Mouse (Mus musculus) c-Kit-positive CD71-positive TER-119-negative erythroid progenitor cells, embryonic 14.5 days (primary cell): ENCODE data around the gene Gpsm2.
"Not testable (repeated sequence)": the region's sequence is repeated elsewhere in the genome, so short reads cannot be mapped to it uniquely, and the experiment has no call there.

Experiments
- DNase-seq: peaks from one replicate; pipeline ENCODE4 v3.0.0-alpha.2; 2013; ENCODE audit warnings: low read depth

Gene Gpsm2

DNA sequence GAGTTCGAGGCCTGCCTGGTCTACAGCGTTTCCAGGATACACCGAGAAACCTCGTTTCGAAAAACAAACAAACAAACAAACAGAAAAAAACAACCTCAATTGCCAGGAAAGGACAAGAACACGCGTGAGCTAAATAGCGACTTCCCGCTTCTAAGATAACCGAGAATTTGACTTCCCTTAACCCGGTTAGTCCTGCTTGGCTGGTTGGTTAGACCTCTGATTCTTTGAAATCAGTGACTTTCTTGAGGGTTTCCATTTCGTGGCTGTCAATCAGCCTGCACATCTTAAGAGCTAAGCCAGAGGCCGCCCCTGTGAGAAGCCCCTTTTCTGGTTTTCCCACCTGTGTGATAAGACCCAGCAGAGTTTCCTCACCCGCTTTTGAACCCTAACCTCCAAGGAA is 67.5 kb downstream of the Gpsm2 start:
- peak; percentile 34 for DNase-seq

DNA sequence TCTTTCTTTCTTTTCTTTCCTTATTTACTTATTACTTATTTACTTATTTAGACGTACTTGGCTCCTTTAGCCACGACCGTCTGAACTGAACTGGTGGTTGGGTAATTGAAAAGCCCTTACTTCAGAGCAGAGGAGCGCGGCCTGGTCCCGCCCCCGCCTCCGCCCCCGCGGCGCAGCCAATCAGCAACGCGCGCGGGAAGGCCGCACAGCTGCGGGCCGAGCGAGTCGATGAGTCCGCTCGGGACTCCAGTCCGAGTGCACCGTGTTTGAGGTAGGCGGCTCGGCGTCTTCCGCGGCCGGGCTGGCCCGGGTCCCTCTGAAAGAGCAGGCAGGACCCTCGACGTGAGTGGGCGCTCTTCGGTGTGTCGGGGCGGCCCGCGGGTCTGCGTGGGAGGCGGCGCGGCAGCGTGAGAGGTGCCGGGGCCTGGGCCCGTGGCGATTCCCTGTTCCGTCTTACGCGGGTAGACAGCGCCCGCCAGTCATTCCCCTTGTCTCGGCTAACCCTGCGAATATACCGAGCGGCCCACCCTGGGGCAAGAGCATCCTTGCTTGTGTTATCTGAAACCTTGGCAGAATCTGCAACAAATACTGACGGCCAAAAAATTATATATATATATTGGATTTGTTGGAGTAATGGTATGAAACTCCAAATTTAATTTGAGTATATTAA is 68.3 kb downstream of the Gpsm2 start, which contains the start of gene Clcc1:
TSS of gene Clcc1 (plus strand) at position 204 of the 670 bp plus-strand sequence.
- DNase-seq, result peak; percentile 85

DNA sequence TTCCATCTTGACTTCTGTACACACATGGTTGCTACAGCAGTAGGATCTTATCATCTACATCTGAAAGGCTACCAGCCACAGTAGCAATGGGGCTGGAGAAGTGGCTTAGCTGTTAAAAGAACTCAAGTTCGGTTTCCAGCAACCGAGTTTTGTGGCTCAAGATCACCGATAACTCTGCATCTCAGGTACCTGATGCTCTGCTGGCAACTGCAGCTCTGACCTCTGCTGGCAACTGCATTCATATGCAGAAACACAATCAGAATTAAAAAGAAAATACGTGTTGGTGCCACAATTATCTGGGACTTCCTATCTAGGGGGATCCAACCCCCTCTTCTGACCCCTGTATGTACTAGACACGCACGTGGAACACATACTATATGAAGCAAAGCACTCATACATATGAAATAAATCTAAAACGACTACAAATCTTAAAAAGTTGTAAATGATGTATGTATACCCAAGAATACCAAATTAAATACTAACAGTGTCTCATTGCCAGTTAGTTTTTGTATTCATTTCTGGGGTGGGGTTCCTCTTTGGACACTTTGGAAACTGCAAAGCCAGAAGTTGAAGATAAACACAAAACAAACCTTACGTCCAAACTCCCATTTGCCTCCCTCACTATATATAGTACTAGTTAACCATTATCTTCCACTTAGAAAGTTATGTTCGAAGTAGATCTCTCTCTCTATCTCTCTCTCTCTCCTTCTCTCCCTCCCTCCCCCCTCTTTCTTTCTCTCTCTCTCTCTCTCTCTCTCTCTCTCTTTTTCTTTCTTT is 69.1 kb downstream of the Gpsm2 start:
- DNase-seq, result peak; percentile 22

DNA sequence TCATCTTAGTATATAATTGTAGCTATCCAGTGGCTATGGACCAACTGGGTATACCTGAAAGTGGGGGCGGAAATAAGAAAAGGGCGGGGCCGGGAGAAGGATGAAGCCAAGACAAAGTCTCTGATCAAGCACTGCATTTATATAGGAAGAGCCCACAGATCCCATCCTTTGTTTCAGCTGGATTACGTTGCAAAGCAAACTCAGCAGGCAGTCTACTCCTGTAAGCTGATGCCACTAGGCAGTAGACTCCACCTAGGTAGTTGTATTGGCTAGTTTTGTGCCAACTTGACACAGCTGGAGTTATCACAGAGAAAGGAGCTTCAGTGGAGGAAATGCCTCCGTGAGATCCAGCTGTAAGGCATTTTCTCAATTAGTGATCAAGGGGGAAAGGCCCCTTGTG is 74.4 kb downstream of the Gpsm2 start:
- DNase-seq, result not testable (repeated sequence)

DNA sequence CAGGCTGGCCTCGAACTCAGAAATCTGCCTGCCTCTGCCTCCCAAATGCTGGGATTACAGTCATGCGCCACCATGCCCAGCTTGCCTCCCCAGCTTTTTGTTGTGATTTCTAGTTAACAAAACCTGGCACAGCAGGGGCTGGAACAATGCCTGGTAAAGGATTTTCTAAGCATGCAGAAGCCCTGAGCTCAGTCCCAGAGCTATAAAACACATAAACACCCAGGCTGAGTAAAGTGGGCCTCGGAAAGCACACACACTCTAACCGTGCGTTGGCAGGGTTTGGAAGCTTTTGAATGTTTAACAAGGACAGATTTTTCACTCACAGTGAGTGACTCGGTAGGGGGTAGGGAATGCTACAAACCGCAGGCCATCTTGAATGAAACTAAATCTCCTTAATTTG is 76.1 kb downstream of the Gpsm2 start:
- no peak for DNase-seq

DNA sequence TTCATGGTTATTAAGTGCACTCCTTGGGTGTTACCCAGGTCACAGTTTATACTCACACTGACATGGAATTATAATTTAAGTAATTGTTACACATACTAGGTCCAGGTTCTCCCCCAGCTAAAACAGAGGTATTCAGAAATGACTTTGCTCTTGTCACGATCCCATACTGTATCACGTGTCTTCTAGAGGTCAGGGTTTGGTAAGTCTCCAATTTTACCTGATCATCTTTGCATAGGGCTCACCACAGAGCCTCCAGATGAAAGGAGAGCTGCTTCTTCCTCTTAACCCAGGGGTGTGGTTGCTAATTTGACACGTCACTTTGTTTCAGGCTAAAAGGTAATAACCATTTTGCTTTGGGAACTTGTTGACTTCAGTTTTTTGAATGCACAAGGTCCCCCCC is 77.3 kb downstream of the Gpsm2 start:
- no peak for DNase-seq

DNA sequence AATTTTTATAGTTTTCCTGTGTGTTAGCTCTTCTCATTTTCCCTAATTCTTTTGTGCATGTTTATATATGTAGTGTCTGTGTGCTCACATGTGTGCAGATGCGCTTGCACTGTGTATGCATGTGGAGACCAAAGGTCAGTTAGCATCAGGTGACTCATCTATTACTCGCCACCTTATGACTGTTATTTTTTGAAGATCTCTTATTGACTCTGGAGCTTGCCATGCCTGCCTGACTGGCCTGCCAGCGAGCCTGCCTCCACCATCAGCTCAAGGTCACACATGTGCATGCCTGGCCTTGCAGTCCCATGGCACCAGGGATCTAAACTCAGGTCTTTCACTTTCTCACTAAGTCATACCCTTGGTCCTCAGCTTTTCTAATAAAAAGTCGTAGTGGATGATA is 81.1 kb downstream of the Gpsm2 start:
- DNase-seq, result no peak

DNA sequence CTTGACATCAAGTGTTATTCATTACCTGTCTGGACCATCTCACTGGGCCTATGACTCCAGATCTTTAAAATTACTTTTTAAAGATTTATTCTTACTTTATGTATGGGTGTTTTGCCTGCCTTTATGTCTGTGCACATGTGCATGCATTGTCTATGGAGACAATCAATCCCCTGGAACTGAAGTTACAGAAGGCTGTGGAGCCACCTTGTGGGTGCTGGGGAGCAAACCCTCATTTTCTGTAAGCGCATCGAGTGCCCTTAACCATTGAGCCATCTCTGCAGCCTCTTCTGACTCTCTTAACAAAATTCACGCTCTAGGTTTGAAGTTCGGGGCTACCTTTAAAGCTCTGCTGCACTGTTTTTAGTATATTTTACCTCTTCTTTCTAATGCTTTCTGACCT is 82.7 kb downstream of the Gpsm2 start:
- DNase-seq, result no peak

DNA sequence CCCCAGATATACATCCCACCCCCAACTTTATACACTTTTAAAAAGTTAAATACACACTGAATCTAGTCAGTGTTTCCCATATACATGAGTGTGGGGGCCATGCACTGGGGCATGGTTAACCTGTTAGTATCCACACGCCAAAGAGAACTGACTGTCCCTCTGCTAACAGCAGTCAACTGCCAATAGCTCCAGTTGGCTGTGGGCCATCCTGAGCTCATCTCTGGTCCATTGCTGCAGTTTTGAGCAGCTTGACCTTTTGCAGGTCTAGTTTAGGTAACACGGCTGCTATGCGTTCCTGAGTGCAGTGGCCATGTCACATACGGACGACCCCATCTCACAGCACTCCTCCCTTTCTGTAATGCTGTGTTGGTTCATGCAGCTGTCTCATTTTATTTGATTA is 87.3 kb downstream of the Gpsm2 start:
- DNase-seq, result no peak
